Mouse (Mus musculus) heart, adult 9 months (tissue): ENCODE results near the gene Tmem38b.

Experiments used
- DNase-seq, 2 experiments: peaks; one replicate each; pipeline ENCODE4 v3.0.0; 2022; ENCODE audit warnings: low spot score in 2 of 2

The Tmem38b gene

DNA sequence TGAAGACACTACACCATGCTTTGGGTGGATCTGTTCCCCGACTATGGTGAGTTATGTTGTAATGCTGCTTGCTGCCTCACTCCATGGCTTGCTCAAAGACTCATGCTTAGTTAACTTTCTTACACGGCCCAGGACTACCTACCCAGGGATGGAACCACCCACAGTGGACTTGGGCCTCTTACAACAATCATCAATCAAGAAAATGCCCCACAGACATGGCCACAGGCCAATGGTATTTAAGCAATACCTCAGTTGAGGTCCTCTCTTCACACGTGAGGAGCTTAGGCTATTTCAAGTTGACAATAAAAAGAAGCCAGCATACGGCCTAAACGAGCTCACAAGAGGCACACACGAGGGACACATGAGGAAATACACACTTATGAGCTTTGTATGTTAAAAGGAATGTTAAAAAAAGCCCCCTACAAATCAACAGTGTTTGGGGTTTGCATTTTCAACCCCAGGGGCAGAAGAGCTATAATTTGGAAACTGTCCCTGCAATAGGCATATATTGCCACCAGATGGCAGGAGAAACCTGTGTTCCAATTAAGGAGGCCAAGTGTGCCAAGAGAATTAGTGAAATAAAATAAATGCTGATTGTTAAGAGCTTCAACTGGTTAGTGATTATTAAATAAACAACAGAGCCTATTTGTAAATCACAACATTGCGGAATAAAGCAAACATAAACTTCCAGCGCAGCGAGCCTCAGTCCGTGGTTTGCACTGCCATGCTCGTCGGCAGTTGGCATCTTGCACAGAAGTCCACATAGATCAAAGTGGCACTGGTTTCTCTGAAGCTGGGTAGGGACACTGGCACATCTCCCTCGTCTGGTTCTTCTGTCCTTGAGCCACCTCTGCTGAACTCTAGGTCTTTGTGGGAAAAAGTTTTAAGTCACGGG, 58.8 kb downstream of the Tmem38b start:
- DNase-seq: peak in 1 of 2 experiments; percentile 35

DNA sequence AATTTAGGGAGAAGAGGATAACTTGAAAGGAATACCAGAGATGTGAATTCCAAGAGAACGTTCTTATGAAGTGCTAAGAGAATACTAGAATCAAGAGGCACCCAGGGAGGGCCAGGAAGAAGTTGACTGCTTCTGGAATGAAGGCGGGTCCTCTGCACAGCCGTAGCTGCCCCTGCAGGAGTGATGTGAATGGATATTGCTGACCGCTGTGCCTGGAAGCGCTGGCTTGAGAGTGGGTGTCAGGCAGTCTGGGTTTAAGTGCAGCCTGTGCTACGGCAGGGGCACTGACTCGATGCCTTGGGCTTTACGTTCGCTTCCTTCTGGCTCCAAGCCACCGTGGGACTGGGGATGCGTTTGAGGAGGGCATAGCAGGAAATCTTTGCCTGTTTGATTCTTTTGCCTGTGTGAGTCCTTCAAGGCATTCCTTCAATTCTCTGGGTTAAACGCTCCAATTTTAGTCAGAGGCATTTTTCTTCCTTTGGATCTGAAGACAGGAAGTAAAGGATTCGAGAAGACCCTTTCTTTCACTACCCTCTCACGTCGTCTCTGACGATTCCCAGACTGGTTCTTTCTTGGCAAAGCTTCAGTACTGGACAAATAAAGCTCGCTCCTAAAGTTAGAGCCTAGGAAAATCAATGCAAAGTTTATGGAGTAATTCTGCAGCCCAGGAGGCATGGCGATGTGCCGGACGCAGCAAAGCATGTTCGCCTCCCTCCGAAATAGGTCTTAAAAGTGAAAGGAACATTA, 60.7 kb downstream of the Tmem38b start:
- peak in 1 of 2 experiments; percentile 3 for DNase-seq

DNA sequence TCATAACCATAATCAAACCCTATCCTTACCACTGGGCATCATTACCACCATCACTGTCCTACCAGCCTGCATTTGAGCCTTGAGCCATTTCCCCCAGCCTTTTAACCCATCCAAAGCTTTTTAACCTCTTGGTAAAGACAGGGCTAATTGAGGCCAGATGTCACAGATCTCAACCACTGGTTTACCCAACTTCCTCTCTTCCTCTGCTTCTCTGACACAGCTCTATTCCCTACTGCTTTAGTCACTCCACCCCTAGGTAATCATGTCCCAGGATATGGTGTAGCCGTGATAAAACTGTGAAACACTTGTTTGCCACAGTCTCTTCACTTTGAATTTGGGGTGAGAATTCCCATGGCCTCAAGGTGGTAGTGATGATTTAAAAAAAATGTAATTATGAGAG, 69.5 kb downstream of the Tmem38b start:
- no peak for DNase-seq

DNA sequence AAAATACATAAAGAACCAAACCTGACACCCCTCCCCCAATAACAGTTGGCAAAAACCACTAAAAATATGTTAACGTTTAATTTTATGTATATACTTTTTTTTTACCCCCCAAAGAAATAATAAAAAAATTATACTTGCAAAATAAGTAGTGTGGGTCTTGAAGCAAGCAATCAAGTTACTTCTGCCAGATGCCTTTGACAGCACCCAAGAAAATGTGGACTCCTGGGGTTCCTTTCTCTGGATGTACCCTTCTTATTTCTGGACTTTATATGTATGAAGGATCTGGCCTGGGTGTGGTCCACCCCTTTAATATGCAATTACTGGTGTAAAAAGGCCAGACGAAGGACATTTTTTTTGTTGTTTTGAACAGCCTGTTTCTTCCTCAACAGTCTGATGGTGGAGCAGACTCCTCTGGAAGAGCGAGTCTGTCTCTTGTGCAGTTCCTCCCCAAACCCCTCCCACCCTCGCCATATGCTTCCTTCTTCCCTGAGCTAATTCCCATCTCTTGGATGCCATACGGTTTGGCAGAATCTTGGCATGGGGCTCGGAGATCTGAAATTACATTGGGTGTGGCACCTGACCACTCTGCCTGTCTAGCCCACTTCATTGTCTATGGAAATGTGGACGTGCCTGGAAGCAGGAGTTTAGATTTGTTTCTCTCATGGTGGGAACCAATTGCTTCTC, 70.4 kb downstream of the Tmem38b start:
- DNase-seq: no peak

DNA sequence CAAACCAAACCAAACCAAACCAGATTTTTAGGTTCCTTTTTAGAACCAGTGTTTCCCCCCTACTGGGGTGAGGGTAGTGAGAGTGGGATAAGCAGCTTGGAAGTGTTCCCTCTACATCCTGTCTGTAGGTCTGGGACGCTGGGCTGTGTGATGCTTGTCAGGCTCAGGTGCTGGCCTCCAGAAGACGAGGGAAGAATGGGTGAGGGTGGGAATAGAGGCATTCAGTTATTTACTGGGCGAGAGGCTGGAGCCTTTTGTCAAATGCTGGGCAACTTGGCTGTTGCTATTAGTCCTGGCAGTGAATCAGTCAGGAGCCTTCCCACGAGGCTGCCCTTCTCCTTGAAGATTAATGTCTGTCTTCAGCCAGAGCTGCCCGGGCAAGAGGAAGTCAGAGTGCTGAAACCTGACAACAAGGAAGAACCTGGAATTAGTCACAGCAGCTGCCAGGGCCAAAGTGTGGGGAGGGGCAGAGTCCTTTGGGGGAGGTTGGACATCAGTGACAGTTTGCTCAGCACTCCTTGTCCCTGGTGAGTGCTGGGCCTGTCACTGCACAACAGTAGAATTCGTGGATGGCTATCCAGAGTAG, 74.6 kb downstream of the Tmem38b start:
- no peak for DNase-seq

DNA sequence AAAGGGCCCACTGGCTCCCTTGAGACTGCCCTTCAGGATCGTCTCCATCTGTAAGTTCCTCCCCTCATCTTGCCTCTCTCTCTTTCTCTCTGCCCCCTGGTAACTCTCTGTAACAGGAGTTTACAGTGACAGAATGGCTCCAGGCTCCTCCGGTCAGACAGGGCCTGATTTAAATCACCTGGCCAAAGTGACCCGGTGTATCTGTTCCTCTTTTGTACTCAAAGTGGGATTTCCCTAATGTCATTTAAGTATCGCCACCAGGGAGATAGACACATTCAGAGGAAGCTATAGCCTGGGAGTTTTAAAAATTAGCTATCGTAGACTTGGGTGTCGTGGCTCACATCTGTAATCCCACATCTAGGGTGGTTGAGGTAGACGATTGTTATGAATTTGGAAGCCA, 78.5 kb downstream of the Tmem38b start:
- DNase-seq: no peak

DNA sequence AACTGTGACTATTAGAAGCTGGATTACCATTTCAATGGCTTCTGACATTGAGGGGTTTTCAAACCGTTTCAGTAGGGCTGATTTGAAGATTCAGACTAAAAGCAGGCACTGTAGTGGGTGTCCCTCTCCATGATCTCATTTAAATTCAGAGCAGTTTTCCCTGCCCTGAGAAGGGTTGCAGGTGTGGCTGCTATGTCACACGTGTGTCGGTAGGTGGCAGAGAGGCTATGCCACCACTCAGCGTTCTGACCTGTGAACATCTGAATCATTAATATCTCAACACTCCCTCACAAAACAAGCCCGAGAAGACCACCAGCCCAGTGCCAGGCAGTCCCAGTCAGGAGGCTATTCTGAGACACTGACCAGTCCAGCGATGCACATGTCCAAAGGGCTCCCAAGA, 79.7 kb downstream of the Tmem38b start:
- DNase-seq: no peak

DNA sequence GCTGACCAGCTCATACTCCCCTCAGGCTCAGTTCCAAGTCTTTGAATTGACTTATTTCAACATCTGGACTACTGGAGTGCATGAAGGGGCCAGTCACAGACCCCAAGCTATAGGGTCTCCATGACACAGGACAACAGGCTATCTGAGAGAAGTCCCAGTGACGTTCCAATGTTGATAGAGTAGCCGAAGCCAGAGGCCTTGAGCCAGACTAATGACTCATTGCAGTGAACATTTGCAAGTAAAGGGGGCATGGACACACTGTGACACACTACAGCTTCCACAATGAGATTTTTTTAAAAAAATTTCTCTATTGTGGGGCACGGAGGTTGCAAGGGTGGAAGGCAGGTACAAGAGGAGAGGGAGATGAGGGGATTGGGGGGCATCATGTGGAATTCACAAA, 81.2 kb downstream of the Tmem38b start:
- DNase-seq: no peak
